Mouse (Mus musculus) hindbrain, embryonic 10.5 days (tissue): ENCODE results near the gene Tff1. TPM values are rescaled to one million over a fixed set of nuclear protein-coding genes. Genes with fewer than 3 reads are reported as not detected.

Source experiments
- DNase-seq: peaks from one replicate; pipeline ENCODE4 v3.0.0-alpha.2; 2017; ENCODE audit warnings: low spot score
- H3K27ac ChIP-seq: fragments of 300-500 bp; sonication (generic); 2 replicates; pipeline ENCODE4 v1.5.1; 2016; ENCODE audit warnings: mild to moderate bottlenecking, moderate library complexity
- H3K27me3 ChIP-seq: fragments of 300-500 bp; sonication (generic); 2 replicates; pipeline ENCODE4 v1.6.1; 2016; ENCODE audit warnings: mild to moderate bottlenecking; ENCODE audit not compliant: poor library complexity, insufficient read depth, severe bottlenecking
- H3K36me3 ChIP-seq: fragments of 300-500 bp; sonication (generic); 2 replicates; pipeline ENCODE4 v1.6.1; 2016; ENCODE audit warnings: mild to moderate bottlenecking, moderate library complexity
- H3K4me1 ChIP-seq: fragments of 300-500 bp; sonication (generic); replicated peaks from 2 replicates; pipeline ENCODE4 v1.6.1; 2016; ENCODE audit warnings: mild to moderate bottlenecking
- H3K4me3 ChIP-seq: fragments of 300-500 bp; sonication (generic); 2 replicates; pipeline ENCODE4 v1.5.1; 2016; ENCODE audit warnings: mild to moderate bottlenecking, moderate library complexity
- H3K9me3 ChIP-seq: fragments of 300-500 bp; sonication (generic); 2 replicates; pipeline ENCODE4 v1.6.1; 2016; ENCODE audit warnings: mild to moderate bottlenecking, moderate library complexity
- WGBS: fragments of 180-500 bp; shearing (Covaris S2); methylation state at CpG from one replicate; pipeline ENCODE4 v1.1.7; 2016; 5-methylcytosine and 5-hydroxymethylcytosine counted together
- polyA plus RNA-seq: library from polyadenylated mRNA; unstranded; fragments of >200 nt; fragmentation: Nextera tagmentation; extraction: Ambion mirVana; gene quantifications from 2 replicates; pipeline ENCODE4 v1.2.1, GENCODE M21; 2016

The Tff1 gene
- polyA plus RNA-seq, 1 experiment from 2014 or later, result not detected

- WGBS, result 82% methylated on average over 12 of the region's 12 CpGs
- no peak overlapping the region for H3K27ac ChIP-seq
- no peaks in the 10 kb centered on the region for H3K36me3 ChIP-seq
- H3K4me3 ChIP-seq, result no peak overlapping the region
- no peaks in the 10 kb centered on the region for H3K27me3 ChIP-seq
- 0 out of 2 replicates have a peak, but pooled peaks cover 4% of the 10 kb centered on the region for H3K9me3 ChIP-seq
- no peak for DNase-seq
- no peaks in the 10 kb centered on the region for H3K4me1 ChIP-seq
These were observed 19.4 kb upstream of the Tff1 start for GRCm38 (mm10) chr17:31184269-31184990.

GRCm38 (mm10) chr17:31183180-31183974 lies 18.3 kb upstream of the Tff1 start:
- WGBS, result 74% methylated on average over 12 of the region's 12 CpGs
- no peak overlapping the region for H3K4me3 ChIP-seq
- no peaks in the 10 kb centered on the region for H3K27me3 ChIP-seq
- no peaks in the 10 kb centered on the region for H3K4me1 ChIP-seq
- H3K9me3 ChIP-seq, result 0 out of 2 replicates have a peak, but pooled peaks cover 4% of the 10 kb centered on the region
- no peak for DNase-seq
- no peaks in the 10 kb centered on the region for H3K36me3 ChIP-seq
- no peak overlapping the region; the same call in 1 of the 2 replicates for H3K27ac ChIP-seq

GRCm38 (mm10) chr17:31181490-31181889 lies 16.4 kb upstream of the Tff1 start:
- H3K4me3 ChIP-seq, result no peak overlapping the region
- DNase-seq, result no peak
- H3K36me3 ChIP-seq, result no peaks in the 10 kb centered on the region
- H3K27me3 ChIP-seq, result no peaks in the 10 kb centered on the region
- H3K27ac ChIP-seq, result no peak overlapping the region
- no peaks in the 10 kb centered on the region for H3K4me1 ChIP-seq
- H3K9me3 ChIP-seq, result 0 out of 2 replicates have a peak, but pooled peaks cover under 1% of the 10 kb centered on the region
- 88% methylated on average over 4 of the region's 4 CpGs for WGBS

- H3K36me3 ChIP-seq, result no peaks in the 10 kb centered on the region
These were observed 11.2 kb upstream of the Tff1 start for GRCm38 (mm10) chr17:31176321-31176720.

GRCm38 (mm10) chr17:31169796-31170195 lies 4.7 kb upstream of the Tff1 start:
- no peak overlapping the region for H3K27ac ChIP-seq
- DNase-seq, result no peak
- H3K36me3 ChIP-seq, result no peaks in the 10 kb centered on the region
- 0 out of 2 replicates have a peak, but pooled peaks cover 4% of the 10 kb centered on the region for H3K4me1 ChIP-seq
- WGBS, result 88% methylated on average over 5 of the region's 5 CpGs
- H3K4me3 ChIP-seq, result no peak overlapping the region
- no peaks in the 10 kb centered on the region for H3K9me3 ChIP-seq
- no peaks in the 10 kb centered on the region for H3K27me3 ChIP-seq

More at GRCm38 (mm10) chr17:31176321-31176720, 11.2 kb upstream of the Tff1 start:
- Histone ChIP-seq H3K27me3 (no peaks in the 10 kb centered on the region), H3K9me3 (no peaks in the 10 kb centered on the region), H3K27ac (no peak overlapping the region), H3K4me1 (0 out of 2 replicates have a peak, but pooled peaks cover 4% of the 10 kb centered on the region), H3K4me3 (no peak overlapping the region)
- DNase-seq, result no peak
- WGBS, result 94% methylated on average over 4 of the region's 4 CpGs

GRCm38 (mm10) chr17:31163821-31164220 lies 1.3 kb downstream of the Tff1 start:
- Histone ChIP-seq H3K9me3 (no peaks in the 10 kb centered on the region), H3K4me1 (0 out of 2 replicates have a peak, but pooled peaks cover 2% of the 10 kb centered on the region), H3K27ac (no peak overlapping the region), H3K27me3 (no peaks in the 10 kb centered on the region), H3K36me3 (no peaks in the 10 kb centered on the region), H3K4me3 (no peak overlapping the region)
- DNase-seq, result no peak
- WGBS, result 80% methylated on average over 2 of the region's 2 CpGs

- no peaks in the 10 kb centered on the region for H3K27me3 ChIP-seq
- no peak overlapping the region for H3K27ac ChIP-seq
- no peak for DNase-seq
- H3K36me3 ChIP-seq, result no peaks in the 10 kb centered on the region
- 88% methylated on average over 12 of the region's 12 CpGs for WGBS
- 0 out of 2 replicates have a peak, but pooled peaks cover 2% of the 10 kb centered on the region for H3K4me1 ChIP-seq
- H3K9me3 ChIP-seq, result no peaks in the 10 kb centered on the region
- no peak overlapping the region for H3K4me3 ChIP-seq
These were observed 2.5 kb downstream of the Tff1 start for GRCm38 (mm10) chr17:31162607-31163006.

- no peak overlapping the region for H3K27ac ChIP-seq
- DNase-seq, result no peak
- WGBS, result 71% methylated on average over 4 of the region's 4 CpGs
- H3K36me3 ChIP-seq, result no peaks in the 10 kb centered on the region
- H3K27me3 ChIP-seq, result no peaks in the 10 kb centered on the region
- no peaks in the 10 kb centered on the region for H3K9me3 ChIP-seq
- no peak overlapping the region for H3K4me3 ChIP-seq
- H3K4me1 ChIP-seq, result 0 out of 2 replicates have a peak, but pooled peaks cover 2% of the 10 kb centered on the region
These were observed 4.8 kb downstream of the Tff1 start for GRCm38 (mm10) chr17:31160291-31160690.

GRCm38 (mm10) chr17:31157921-31158320 lies 7.2 kb downstream of the Tff1 start:
- Histone ChIP-seq H3K4me3 (no peak overlapping the region), H3K9me3 (no peaks in the 10 kb centered on the region), H3K27me3 (no peaks in the 10 kb centered on the region), H3K27ac (no peak overlapping the region), H3K36me3 (no peaks in the 10 kb centered on the region), H3K4me1 (0 out of 2 replicates have a peak, but pooled peaks cover 2% of the 10 kb centered on the region)
- WGBS, result 77% methylated on average over 6 of the region's 6 CpGs
- no peak for DNase-seq

- Histone ChIP-seq H3K36me3 (no peaks in the 10 kb centered on the region), H3K9me3 (0 out of 2 replicates have a peak, but pooled peaks cover 6% of the 10 kb centered on the region), H3K4me1 (peaks cover 7% of the 10 kb centered on the region), H3K27ac (no peak overlapping the region), H3K4me3 (no peak overlapping the region), H3K27me3 (no peaks in the 10 kb centered on the region)
- no peak for DNase-seq
- 82% methylated on average over 8 of the region's 8 CpGs for WGBS
These were observed 11.3 kb downstream of the Tff1 start for GRCm38 (mm10) chr17:31153785-31154184.

GRCm38 (mm10) chr17:31152966-31153499 lies 12.0 kb downstream of the Tff1 start:
- Histone ChIP-seq H3K36me3 (no peaks in the 10 kb centered on the region), H3K27me3 (no peaks in the 10 kb centered on the region), H3K27ac (no peak overlapping the region), H3K9me3 (0 out of 2 replicates have a peak, but pooled peaks cover 6% of the 10 kb centered on the region), H3K4me3 (no peak overlapping the region), H3K4me1 (peaks cover 7% of the 10 kb centered on the region)
- WGBS, result 91% methylated on average over 9 of the region's 9 CpGs
- no peak for DNase-seq

- Histone ChIP-seq H3K36me3 (no peaks in the 10 kb centered on the region), H3K4me1 (peaks cover 7% of the 10 kb centered on the region), H3K27ac (no peak overlapping the region), H3K27me3 (no peaks in the 10 kb centered on the region), H3K9me3 (0 out of 2 replicates have a peak, but pooled peaks cover 6% of the 10 kb centered on the region), H3K4me3 (no peak overlapping the region)
- WGBS, result 60% methylated on average over 5 of the region's 5 CpGs
- no peak for DNase-seq
These were observed 12.6 kb downstream of the Tff1 start for GRCm38 (mm10) chr17:31152512-31152911.
